Mouse (Mus musculus): ENCODE results near the gene Tmem236.

DNA sequence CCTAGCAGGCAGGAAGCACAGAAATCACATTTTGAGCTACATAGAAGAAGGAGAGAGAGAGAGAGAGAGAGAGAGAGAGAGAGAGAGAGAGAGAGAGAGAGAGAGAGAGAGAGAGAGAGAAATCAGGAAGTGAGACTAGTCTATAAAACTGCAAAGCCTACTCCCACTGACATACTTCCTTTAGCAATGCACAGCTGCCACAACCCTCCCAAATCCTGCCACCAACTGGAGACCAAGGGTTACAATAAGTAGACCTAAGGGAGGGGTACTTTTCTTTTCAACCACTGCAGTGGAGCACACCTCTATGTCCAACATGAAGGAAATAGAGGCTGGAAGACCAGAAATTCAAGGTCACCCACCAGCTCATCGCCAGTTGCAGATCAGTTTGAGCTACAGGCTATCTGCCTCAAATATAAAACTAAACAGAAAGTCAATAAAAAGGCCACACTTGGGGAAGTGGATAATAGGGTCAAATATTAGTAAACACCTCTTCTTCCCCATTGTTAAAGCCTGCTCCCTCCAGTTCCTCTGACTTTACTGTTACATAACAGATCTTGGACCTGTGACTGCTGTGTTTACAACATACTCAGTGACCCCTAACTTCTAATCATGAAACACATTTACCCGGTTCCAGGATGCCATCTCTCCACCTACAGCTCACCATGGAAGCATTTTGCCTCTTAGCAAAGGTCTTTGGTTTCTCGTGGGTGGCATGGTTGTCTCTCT lies 75.7 kb downstream of the Tmem236 start:
- TF ChIP-seq CTCF (IDR thresholded peaks at IDR 0.05; ENCODE audit: borderline replicate concordance, control insufficient read depth, extremely low read depth, insufficient read depth, low read length, poor library complexity) (no peak), POLR2A (IDR thresholded peaks at IDR 0.05; ENCODE audit: control insufficient read depth, extremely low read depth, insufficient read depth, low read length, poor library complexity) (no peak)
